Mouse (Mus musculus): ENCODE results near the gene Lmln. TPM values are rescaled to one million over a fixed set of nuclear protein-coding genes. Genes with fewer than 3 reads are reported as not detected.

The Lmln gene
- total and polyA plus RNA-seq, 3 experiments, result 2.0 to 3.8 TPM; not detected in 1

- TF ChIP-seq MAX (IDR thresholded peaks at IDR 0.05; ENCODE audit: low read length), result peak; percentile 82
- no peak for TF ChIP-seq EP300 (IDR thresholded peaks at IDR 0.05; ENCODE audit: low read depth in 1 of 2, low read length in 2 of 2)
- peak; percentile 70 for TF ChIP-seq SIN3A (IDR thresholded peaks at IDR 0.05; ENCODE audit: low read length)
- 0 out of 2 replicates have a peak, but pooled peaks have one; percentile 38 for TF ChIP-seq ELF1 (IDR thresholded peaks at IDR 0.05; ENCODE audit: low read depth, low read length)
- TF ChIP-seq CTCF (IDR thresholded peaks at IDR 0.05 in 2 of 3, conservative IDR thresholded peaks at IDR 0.05 in 1 of 3; ENCODE audit: control insufficient read depth in 1 of 3, insufficient read depth in 1 of 3, low read depth in 2 of 3, low read length in 3 of 3, poor library complexity in 1 of 3, severe bottlenecking in 1 of 3), result no peak
Measured at GRCm38 (mm10) chr16:33062024-33062681, at the start of gene Lmln (continued).

GRCm38 (mm10) chr16:33013801-33014200, 48.5 kb upstream of the Lmln start:
- H3K36me3 ChIP-seq (ENCODE audit: control insufficient read depth in 1 of 2, insufficient read depth in 2 of 2, low read length in 2 of 2), result peaks cover 5 to 6% of the 10 kb centered on the region in 2 experiments; a peak in 3 of 4 replicates
- no peak overlapping the region for H3K9ac ChIP-seq (ENCODE audit: control insufficient read depth, low read depth, low read length, poor library complexity, severe bottlenecking)
- H3K27ac ChIP-seq (ENCODE audit: control insufficient read depth, low read depth, low read length), result no peak overlapping the region
- peaks cover 1 to 7% of the 10 kb centered on the region in 2 experiments; a peak in 3 of 4 replicates for H3K4me1 ChIP-seq (ENCODE audit: control insufficient read depth in 1 of 2, insufficient read depth in 2 of 2, low read length in 2 of 2)
- no peaks in the 10 kb centered on the region for H3K9me3 ChIP-seq (replicated peaks; ENCODE audit: insufficient read depth, low read length)
- no peaks in the 10 kb centered on the region for H3K79me2 ChIP-seq (ENCODE audit: control insufficient read depth, insufficient read depth, low read length, poor library complexity)
- no peak for DNase-seq (ENCODE audit: low read depth, low spot score)
- no peak overlapping the region for H3K4me3 ChIP-seq (ENCODE audit: control insufficient read depth in 1 of 2, insufficient read depth in 1 of 2, low read depth in 2 of 2, low read length in 2 of 2)
- TF ChIP-seq GATA1 (IDR thresholded peaks at IDR 0.05; ENCODE audit: low read depth, low read length) (no peak), RCOR1 (IDR thresholded peaks at IDR 0.05; ENCODE audit: low read depth, low read length) (no peak), ZMIZ1 (IDR thresholded peaks at IDR 0.05; ENCODE audit: low read depth, low read length) (no peak), USF1 (IDR thresholded peaks at IDR 0.05; ENCODE audit: low read depth, low read length) (no peak), TAL1 (IDR thresholded peaks at IDR 0.05; ENCODE audit: low read length) (no peak), ZNF384 (IDR thresholded peaks at IDR 0.05; ENCODE audit: low read depth, low read length) (no peak), POLR2AphosphoS5 (IDR thresholded peaks at IDR 0.05; ENCODE audit: borderline replicate concordance, low read depth, low read length) (no peak), GABPA (IDR thresholded peaks at IDR 0.05; ENCODE audit: low read depth, low read length) (no peak), MEF2A (IDR thresholded peaks at IDR 0.05; ENCODE audit: extremely low read depth, insufficient replicate concordance, low read depth, low read length, poor library complexity, severe bottlenecking) (no peak), CTCF (IDR thresholded peaks at IDR 0.05 in 2 of 3, conservative IDR thresholded peaks at IDR 0.05 in 1 of 3; ENCODE audit: control insufficient read depth in 1 of 3, insufficient read depth in 1 of 3, low read depth in 2 of 3, low read length in 3 of 3, poor library complexity in 1 of 3, severe bottlenecking in 1 of 3) (no peak)
- no peaks in the 10 kb centered on the region for H3K27me3 ChIP-seq (ENCODE audit: control insufficient read depth in 1 of 2, insufficient read depth in 2 of 2, low read length in 2 of 2)

GRCm38 (mm10) chr16:33014921-33015320, 47.4 kb upstream of the Lmln start:
- no peak for TF ChIP-seq ETS1 (IDR thresholded peaks at IDR 0.05; ENCODE audit: low read depth, low read length)
- TF ChIP-seq USF2 (IDR thresholded peaks at IDR 0.05; ENCODE audit: borderline replicate concordance in 1 of 2, insufficient read depth in 1 of 2, low read depth in 1 of 2, low read length in 2 of 2), result no peak
- TF ChIP-seq TBP (IDR thresholded peaks at IDR 0.05; ENCODE audit: low read depth, low read length), result no peak
- no peak for TF ChIP-seq SIN3A (IDR thresholded peaks at IDR 0.05; ENCODE audit: low read length)
- TF ChIP-seq MAFK (IDR thresholded peaks at IDR 0.05; ENCODE audit: borderline replicate concordance, low read depth, low read length), result no peak
- TF ChIP-seq MYC (IDR thresholded peaks at IDR 0.05; ENCODE audit: low read depth, low read length), result no peak
- no peak for TF ChIP-seq POLR2A (IDR thresholded peaks at IDR 0.05; ENCODE audit: control insufficient read depth in 1 of 2, insufficient read depth in 1 of 2, low read depth in 1 of 2, low read length in 2 of 2, poor library complexity in 1 of 2)
- no peak for TF ChIP-seq JUND (IDR thresholded peaks at IDR 0.05; ENCODE audit: low read depth, low read length)
- peaks cover 1 to 5% of the 10 kb centered on the region in 2 experiments; a peak in 3 of 4 replicates for H3K36me3 ChIP-seq (ENCODE audit: control insufficient read depth in 1 of 2, insufficient read depth in 2 of 2, low read length in 2 of 2)
- H3K4me1 ChIP-seq (ENCODE audit: control insufficient read depth in 1 of 2, insufficient read depth in 2 of 2, low read length in 2 of 2), result peaks cover 1 to 7% of the 10 kb centered on the region in 2 experiments; a peak in 3 of 4 replicates
- DNase-seq (ENCODE audit: low read depth, low spot score), result no peak
- no peaks in the 10 kb centered on the region for H3K79me2 ChIP-seq (ENCODE audit: control insufficient read depth, insufficient read depth, low read length, poor library complexity)
- no peaks in the 10 kb centered on the region for H3K27me3 ChIP-seq (ENCODE audit: control insufficient read depth in 1 of 2, insufficient read depth in 2 of 2, low read length in 2 of 2)
- no peak overlapping the region for H3K9ac ChIP-seq (ENCODE audit: control insufficient read depth, low read depth, low read length, poor library complexity, severe bottlenecking)
- H3K27ac ChIP-seq (ENCODE audit: control insufficient read depth, low read depth, low read length), result no peak overlapping the region
- no peaks in the 10 kb centered on the region for H3K9me3 ChIP-seq (replicated peaks; ENCODE audit: insufficient read depth, low read length)
- H3K4me3 ChIP-seq (ENCODE audit: control insufficient read depth in 1 of 2, insufficient read depth in 1 of 2, low read depth in 2 of 2, low read length in 2 of 2), result no peak overlapping the region
